Comparison of ENCODE assay signal across 17 mouse cellular contexts in the genomic region with DNA sequence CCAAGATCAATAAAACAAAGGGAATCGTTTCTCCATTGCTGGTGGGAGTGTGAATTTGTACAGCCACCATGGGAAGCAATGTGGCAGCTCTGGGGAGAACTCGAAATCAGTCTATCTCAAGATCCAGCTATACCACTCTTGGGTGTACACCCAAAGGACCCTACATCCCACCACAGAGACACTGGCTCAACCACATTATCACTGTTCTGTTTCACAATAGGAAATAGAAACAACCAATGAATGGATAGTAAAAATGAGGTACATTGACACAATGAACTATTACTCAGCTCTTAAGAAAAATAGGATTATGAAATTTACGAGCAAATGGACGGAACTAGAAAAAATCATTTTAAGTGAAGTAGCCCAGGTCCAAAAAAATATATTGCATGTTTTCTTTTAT. TPM values are rescaled to one million over a fixed set of nuclear protein-coding genes. Genes with fewer than 3 reads are reported as not detected.
"Had no signal": no experiment of that assay in that cellular context is flagged by ENCODE, and none has a peak within 500 bp of the region (broad histone marks: within the 10 kb centered on the region; RNA-seq: fewer than 3 reads in every experiment).

No protein-coding gene starts in this region.

- H3K9me3 ChIP-seq: midbrain, embryonic 10.5 days; midbrain, embryonic 12.5 days; midbrain, embryonic 15.5 days; neural tube, embryonic 12.5 days; stomach, embryonic 15.5 days had no signal

- ATAC-seq: midbrain, embryonic 15.5 days had no signal

- H3K4me2 ChIP-seq: lung, embryonic 14.5 days; midbrain, embryonic 12.5 days; midbrain, embryonic 15.5 days; neural tube, embryonic 12.5 days; stomach, embryonic 15.5 days had no signal

- H3K27ac ChIP-seq: liver, embryonic 14.5 days; midbrain, embryonic 10.5 days; midbrain, embryonic 12.5 days; midbrain, embryonic 15.5 days; neural tube, embryonic 12.5 days; stomach, embryonic 15.5 days; stomach, postnatal 0 days had no signal

- H3K9ac ChIP-seq: liver, embryonic 14.5 days; lung, embryonic 14.5 days; midbrain, embryonic 12.5 days; midbrain, embryonic 15.5 days; neural tube, embryonic 12.5 days; stomach, embryonic 15.5 days had no signal

- H3K4me3 ChIP-seq: midbrain, embryonic 10.5 days; midbrain, embryonic 12.5 days; midbrain, embryonic 15.5 days; neural tube, embryonic 12.5 days; stomach, embryonic 15.5 days had no signal

- H3K36me3 ChIP-seq: midbrain, embryonic 10.5 days; midbrain, embryonic 12.5 days; midbrain, embryonic 15.5 days; neural tube, embryonic 12.5 days; stomach, embryonic 15.5 days had no signal

- DNase-seq: lung, adult 18-20 months; lung, embryonic 14.5 days; lung, postnatal 10 days; lung, postnatal 4 days; right cerebral cortex, postnatal 14 days; thymus, adult 2 months; thymus, postnatal 25 days had no signal

- H3K27me3 ChIP-seq: midbrain, embryonic 12.5 days; midbrain, embryonic 15.5 days; neural tube, embryonic 12.5 days; stomach, embryonic 15.5 days had no signal

- H3K4me1 ChIP-seq: midbrain, embryonic 10.5 days; midbrain, embryonic 12.5 days; midbrain, embryonic 15.5 days; neural tube, embryonic 12.5 days; stomach, embryonic 15.5 days had no signal

RNA-seq across cellular contexts. Expression of a gene that starts 55.6 kb away (rescaled TPM):
- total RNA-seq: midbrain, postnatal 0 days; neutrophil, adult 5-6 weeks had no signal
- polyA plus RNA-seq: lung, embryonic 14.5 days; neural tube, embryonic 12.5 days; neural tube, embryonic 14.5 days; stomach, postnatal 0 days; thymus, adult 2 months had no signal
